Mouse (Mus musculus) neutrophil, adult 83 days (primary cell): ENCODE measurements around the gene Tubg1. TPM values are rescaled to one million over a fixed set of nuclear protein-coding genes. Genes with fewer than 3 reads are reported as not detected.

Source experiments
- total RNA-seq, 2 experiments: library from RNA; stranded (reverse); gene quantifications; one replicate each; pipeline ENCODE4 v1.2.4; 2023

Gene Tubg1
- total RNA-seq = 10 to 100 TPM; 17.5 to 20.9 TPM

DNA sequence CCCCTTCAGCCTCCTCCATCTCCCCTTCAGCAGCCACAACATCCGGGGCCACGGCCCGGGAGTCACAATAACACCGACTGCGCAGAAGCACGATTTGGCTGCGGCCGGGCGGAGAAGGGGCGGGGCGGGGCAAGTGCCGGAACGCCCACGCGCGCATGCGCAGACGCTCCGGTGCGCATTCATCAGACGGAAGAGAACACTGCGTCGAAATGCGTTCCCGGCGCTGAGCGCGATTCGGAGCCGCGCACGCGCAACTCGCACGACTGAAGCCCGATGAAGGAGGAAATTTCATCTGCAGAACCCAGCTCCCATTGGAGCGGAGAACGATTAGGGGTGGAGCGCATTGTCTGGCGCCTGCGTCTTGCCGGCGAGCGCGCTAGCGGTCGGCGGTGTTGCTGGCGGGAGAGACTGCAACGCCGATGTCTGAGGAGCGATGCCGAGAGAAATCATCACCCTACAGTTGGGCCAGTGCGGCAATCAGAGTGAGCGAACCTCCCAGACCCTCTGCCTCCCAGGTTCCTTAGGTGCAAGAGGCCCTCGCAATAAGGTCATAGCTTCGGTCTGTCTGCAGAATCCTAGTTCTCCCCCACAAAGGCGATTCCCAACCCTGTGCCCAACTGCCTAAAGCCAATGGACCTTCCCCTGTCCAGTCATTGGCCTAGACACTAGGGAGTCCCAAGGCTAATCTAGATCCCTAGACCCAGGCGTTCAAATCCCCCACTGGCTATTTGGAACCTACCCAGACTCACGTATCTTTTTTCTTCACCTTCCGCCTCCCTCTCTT is at the start of gene Tubg1, which contains the start of gene Retreg3:
Tubg1 (plus strand) TSS at position 178 of the 784 bp plus-strand sequence.
Retreg3 (minus strand) TSS at position 133 of the 784 bp plus-strand sequence.

DNA sequence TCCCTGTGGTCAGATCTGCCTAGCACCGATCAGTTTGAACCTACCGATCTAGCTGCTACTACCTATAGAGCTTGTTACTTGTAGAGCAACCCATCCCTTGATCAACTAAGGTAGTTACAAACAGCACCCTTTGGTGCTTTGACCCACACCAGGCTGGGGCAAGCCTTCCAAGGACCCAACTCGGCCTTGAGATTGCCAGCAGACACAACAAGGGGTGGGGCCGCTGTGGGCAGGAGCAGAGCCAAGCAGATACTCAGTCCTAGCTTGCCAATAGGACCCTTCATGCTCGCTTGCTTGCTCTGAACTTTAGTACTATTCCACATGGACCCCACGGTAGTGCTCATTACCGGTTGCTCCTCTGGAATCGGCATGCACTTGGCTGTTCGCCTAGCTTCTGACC is 41.6 kb upstream of the Tubg1 start, which contains the start of gene Hsd17b1:
Hsd17b1 (plus strand) TSS at position 291 of the 400 bp plus-strand sequence.

DNA sequence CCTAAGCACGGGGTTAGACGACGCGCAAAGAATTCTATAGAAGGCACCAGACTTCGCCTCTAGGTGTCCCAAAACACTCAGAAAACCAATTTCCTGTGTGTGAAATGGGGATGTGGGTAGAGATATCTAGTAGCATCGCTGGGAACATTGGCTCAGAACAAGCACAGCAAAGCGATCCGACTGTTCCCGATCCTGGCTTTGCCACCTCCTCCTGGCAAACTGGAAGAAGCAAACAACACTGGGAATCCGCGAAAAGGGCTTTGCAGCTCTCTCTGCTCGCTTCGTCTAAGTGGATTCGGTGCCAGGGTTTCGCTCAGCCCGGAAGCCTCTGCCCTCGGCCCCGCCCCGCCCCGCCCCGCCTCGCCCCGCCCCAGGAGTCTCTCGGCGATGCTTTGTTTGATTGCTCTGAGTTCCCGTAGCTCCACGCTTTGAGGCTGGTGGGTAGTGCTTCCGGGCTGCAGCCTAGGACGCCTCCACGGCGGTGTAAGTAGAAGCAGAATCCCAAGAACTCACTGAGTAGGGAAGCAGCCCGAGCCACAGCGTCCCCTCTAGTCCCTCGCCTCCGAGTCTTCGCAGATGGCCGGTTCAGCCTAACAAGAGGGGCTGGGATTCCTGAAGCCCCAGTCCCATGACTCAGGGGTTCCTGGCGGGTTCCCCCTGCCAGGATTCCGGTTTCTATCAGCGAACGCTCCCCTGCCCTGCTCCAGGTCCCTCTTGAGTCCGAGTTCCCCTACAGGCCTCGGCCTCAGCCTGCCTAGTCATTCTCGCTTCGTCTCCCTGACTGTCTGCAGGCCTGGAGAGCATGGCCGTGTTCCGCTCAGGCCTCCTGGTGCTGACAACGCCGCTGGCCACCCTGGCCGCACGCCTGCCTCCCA is 37.3 kb upstream of the Tubg1 start, which contains the start of gene Coasy:
Coasy (plus strand) TSS at position 358 of the 875 bp plus-strand sequence.

DNA sequence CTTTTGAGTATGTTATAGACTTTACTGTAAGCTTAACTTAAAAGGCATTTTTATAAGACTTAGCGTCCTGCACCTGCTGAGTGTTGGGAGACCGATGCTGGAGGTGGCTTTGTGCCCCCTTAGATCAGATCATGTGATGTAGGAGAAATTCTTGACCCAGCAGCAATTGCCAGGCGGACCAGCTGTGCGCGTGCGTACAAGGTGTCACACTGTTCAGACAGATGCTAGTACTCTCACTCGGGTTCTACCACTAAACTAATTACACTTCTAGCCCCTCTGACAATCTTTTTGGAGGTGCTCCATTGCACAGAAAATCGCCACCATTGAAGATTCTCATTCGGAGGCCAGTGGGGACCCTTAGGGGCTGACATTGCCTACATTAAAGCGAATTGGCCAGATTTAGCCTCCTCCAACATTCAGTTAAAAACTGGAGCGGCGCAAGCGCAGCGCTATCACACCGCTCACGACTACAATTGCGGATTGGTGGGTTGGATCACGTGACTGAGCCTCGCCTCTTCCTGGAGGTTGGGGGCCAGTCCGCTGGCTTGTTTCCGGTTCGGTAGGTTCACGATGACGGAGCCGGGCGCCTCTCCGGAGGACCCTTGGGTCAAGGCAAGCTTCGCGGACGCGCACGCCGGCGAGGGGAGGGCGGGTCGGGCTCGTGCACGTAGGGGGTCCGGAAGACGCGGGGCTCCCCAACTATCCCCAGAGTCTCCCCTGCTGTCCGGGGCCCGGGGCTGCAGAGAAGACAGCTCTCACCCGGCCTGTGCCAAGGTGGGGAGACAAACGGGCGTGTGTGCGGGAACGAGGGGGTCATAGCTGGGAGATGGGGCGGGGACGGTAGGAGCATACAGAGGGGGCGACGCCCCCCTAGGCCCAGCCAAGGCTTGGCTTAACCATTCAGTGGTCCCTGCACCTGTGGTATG is 32.7 kb upstream of the Tubg1 start, which contains the start of gene Mlx:
Mlx (plus strand) TSS at position 522 of the 926 bp plus-strand sequence.

DNA sequence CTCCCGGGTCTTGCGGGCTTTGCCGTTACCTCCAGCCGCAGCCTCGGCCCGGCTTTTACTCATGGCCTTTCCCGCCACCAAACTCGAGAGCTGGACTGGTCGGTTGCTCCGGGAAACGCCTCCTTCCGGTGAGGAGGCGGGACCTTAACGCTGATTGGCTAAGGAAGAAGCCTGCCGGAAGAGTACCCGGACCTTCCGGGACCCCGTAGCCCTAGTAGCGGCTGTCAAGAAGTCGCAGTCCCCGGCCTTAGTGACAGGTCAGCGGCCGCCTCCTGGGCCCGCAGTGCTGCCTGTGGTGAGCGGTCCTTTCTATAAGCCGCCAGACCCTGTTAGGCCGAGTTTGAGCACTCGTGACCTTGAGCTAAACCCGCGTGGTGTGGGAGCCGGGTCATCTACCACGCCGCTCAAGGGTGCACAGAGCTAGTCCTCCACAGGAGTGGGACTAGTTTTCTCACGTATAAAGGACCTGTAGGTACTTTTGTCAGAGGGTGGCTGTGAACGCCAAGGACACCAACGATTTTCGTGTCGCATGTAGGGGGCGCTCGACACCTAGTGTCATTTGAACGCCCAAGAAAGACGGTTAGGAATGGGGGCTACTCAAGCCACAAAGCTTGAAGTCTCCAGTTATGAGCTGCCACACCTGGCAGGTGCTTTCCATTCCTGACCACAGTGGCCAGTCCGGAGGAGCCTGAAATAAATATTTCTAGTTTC is 24.3 kb upstream of the Tubg1 start, which contains the start of gene Psmc3ip:
Psmc3ip (minus strand) TSS at position 123 of the 711 bp plus-strand sequence.

DNA sequence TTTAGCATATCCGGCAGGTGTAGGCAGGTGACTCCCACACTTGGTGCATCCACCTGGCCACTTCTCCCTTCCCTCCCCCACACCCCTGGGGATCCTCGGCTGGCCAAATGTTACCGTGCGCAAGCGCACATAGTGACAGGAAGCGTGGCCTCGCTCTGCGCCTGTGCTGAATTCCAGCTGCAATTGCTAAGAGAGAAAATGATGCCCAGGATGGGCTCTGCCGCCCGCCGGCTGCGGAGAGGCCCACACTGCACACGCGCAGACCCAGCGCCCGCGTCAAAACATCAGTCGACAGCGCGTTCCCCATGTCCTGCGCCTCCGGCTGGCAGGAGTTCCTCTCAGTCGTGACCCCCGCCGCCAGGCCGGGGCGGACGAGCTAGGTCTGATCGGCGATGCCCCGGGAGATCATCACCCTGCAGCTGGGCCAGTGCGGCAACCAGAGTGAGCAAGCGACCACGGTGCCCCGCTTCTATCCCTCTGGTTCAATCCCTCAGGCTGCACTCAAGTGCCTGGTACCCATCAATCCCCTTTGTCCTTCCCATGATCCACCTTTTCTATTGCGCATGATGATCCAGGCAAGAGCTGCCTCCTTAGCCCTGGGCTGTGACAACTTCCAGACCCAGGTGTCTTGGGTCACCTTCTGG is 36.1 kb downstream of the Tubg1 start, which contains the start of gene Tubg2:
Tubg2 (plus strand) TSS at position 180 of the 644 bp plus-strand sequence.

DNA sequence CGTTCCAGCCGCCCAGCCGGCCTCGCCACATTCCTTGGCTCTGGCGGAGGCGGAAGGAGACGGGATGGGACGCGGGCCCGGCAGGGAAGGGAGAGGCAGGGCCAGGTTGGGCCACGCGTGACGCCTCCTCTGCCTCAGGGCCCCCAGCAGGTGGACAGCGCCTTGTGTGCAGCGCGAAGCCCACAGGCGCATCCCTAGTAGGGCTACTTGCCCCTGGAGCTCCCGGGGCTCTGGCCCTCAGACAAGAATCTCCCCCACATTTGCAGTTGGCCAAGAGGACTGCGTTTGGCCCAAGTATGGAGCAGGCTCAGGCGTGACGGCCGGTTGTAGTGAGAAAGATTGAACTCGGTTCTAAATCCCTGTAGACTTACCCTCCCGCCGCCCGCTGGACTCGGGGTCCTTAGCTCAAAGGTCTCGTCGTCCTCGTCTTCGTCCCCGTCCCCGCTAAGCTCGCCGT is 50.6 kb downstream of the Tubg1 start, which contains the start of gene Cntnap1:
Cntnap1 (plus strand) TSS at position 170 of the 457 bp plus-strand sequence.

DNA sequence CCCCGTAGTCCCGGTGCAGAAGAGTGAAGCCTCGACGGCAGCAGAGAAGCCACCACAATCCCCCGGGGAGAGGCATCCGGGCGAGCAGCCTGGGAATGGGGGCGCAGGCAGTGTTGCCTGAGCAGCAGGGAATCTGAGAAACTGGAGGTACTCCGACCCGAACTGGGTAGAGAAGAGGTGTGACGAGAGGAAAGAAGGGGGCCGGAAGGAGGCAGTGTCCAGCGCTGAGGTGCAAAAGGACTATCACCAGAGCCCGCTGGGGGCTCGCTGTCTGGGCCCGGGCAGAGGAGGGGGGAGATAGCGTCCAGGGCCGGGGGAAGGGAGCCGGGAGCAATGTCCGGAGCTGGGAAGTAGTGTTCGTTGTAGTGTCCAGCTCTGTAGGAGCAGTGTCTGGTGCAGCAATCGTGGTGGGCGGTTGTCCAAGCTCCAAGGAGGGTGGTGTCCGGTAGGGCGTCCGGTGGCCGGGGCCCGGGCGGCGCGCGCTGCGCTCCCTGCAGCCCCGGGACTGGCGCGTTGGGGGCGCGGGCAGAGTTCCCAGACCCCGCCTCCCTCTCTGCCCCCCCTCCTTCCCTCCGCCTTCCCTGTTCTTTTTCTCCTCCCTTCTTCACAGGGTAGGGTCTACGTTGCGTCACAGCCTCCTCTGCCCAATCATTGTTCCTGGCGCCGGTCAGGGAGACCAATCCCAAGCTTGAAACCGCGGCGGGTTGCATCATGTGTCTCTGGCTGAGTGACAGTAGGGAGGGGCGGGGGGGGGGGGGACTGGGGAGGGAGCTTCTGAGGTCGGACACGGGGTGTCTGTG is 51.3 kb downstream of the Tubg1 start, which contains the start of gene Plekhh3:
Plekhh3 (minus strand) TSS at position 541 of the 800 bp plus-strand sequence.

DNA sequence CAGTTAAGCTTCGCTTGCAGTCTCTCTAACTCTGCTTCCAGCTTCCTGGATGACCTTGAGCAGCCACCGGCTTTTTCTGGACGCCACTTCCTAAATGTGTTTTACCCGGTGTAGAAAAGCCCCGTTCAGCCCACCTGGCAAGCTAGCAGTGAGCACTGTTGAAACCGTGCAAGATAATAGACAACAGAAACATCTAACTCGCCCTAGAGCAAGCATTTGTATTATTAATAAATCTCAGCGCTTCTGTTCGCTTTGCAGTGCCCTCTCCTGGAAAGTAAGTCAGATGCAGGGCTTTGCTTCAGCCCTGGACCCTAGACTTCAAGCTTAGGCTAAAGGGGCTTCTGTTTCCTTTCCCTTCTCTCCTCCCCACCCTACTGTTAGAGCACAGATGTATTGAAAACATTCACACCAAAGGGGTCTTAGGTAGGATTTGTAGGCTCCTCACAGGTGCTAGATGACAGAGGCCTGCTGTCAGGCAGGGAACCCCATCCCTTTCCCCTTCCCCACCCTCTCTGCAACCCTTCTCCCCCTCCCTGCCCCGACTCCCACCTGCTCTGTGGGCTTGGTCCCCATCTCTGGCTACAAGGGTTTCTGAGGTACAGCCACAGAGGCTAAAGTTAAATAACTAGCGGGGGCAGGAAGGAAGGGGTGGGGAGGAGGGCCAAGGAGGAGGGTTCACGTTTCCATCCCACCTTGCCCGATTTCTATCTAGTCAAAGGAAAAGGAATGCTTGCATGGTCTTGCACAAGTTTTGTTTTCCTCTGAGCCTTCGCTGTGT is 55.3 kb downstream of the Tubg1 start, which contains the start of gene Ccr10:
Ccr10 (minus strand) TSS at position 593 of the 778 bp plus-strand sequence.

Other genes starting within 250 kb of the Tubg1 start
- gene Stat3, start 180.4 kb upstream of the Tubg1 start, total RNA-seq = 100 to 1,000 TPM; 207 to 249 TPM
- under 1 TPM; 0.46 to 0.77 TPM for gene Cavin1, start 149.1 kb upstream of the Tubg1 start, total RNA-seq
- 100 to 1,000 TPM in 1 of 2 experiments, 10 to 100 TPM in 1; 91.3 to 101 TPM for gene Atp6v0a1, start 110.5 kb upstream of the Tubg1 start, total RNA-seq
- 1 to 10 TPM; 7.5 to 8.9 TPM for gene Naglu, start 49.9 kb upstream of the Tubg1 start, total RNA-seq
- 1 to 10 TPM in 1 of 2 experiments, under 1 TPM in 1; 0.59 to 1.1 TPM for gene Hsd17b1, start 41.5 kb upstream of the Tubg1 start, total RNA-seq
- 10 to 100 TPM; 13.1 to 15.3 TPM for gene Coasy, start 37.4 kb upstream of the Tubg1 start, total RNA-seq
- gene Mlx, start 32.7 kb upstream of the Tubg1 start, total RNA-seq = 10 to 100 TPM; 44.8 to 49.5 TPM
- 1 to 10 TPM; 6.7 to 8.6 TPM for gene Psmc3ip, start 24.5 kb upstream of the Tubg1 start, total RNA-seq
- 10 to 100 TPM; 29.7 to 32.7 TPM for gene Retreg3, start within 50 bp of the Tubg1 start, total RNA-seq
- 1 to 10 TPM; 1.8 to 2.7 TPM for gene Tubg2, start 36.0 kb downstream of the Tubg1 start, total RNA-seq
- under 1 TPM; 0.64 to 0.99 TPM for gene Cntnap1, start 50.6 kb downstream of the Tubg1 start, total RNA-seq
- 1 to 10 TPM; 2.9 to 3.2 TPM for gene Plekhh3, start 51.4 kb downstream of the Tubg1 start, total RNA-seq
- under 1 TPM; 0.77 to 0.83 TPM for gene Ccr10, start 55.5 kb downstream of the Tubg1 start, total RNA-seq
- 10 to 100 TPM; 40.5 to 48.5 TPM for gene Ezh1, start 106.5 kb downstream of the Tubg1 start, total RNA-seq
- gene Ramp2, start 126.1 kb downstream of the Tubg1 start, total RNA-seq = not detected
- 10 to 100 TPM; 59.3 to 60.8 TPM for gene Vps25, start 133.8 kb downstream of the Tubg1 start, total RNA-seq
- gene Wnk4, start 140.6 kb downstream of the Tubg1 start, total RNA-seq = 1 to 10 TPM in 1 of 2 experiments, under 1 TPM in 1; 0.93 to 1.4 TPM
- gene Cntd1, start 159.1 kb downstream of the Tubg1 start, total RNA-seq = 1 to 10 TPM; 1.1 TPM
- gene Coa3, start 159.2 kb downstream of the Tubg1 start, total RNA-seq = 10 to 100 TPM; 28.9 to 32.6 TPM
- 100 to 1,000 TPM; 134 to 148 TPM for gene Becn1, start 182.3 kb downstream of the Tubg1 start, total RNA-seq
- 10 to 100 TPM; 71.5 to 76.8 TPM for gene Psme3, start 196.3 kb downstream of the Tubg1 start, total RNA-seq
- 1 to 10 TPM; 3.7 to 4.9 TPM for gene Aoc2, start 205.1 kb downstream of the Tubg1 start, total RNA-seq
- gene Aoc3, start 210.7 kb downstream of the Tubg1 start, total RNA-seq = under 1 TPM; 0.13 to 0.18 TPM
- not detected for gene G6pc, start 247.6 kb downstream of the Tubg1 start, total RNA-seq